Comparison of ENCODE assay signal across 8 mouse cellular contexts in genomic region chr7:123030709-123031181, GRCm38 (mm10).
DNase-seq lines count a peak whose midpoint lies in the region; ATAC-seq and TF ChIP-seq lines count a peak whose summit lies in the region.

No protein-coding gene starts in this region.

- H3K9me3 ChIP-seq in ES-Bruce4 (replicated peaks; ENCODE audit: control insufficient read depth, insufficient read depth, low read length, poor library complexity, severe bottlenecking), result no peaks in the 10 kb centered on the region
- no peaks in the 10 kb centered on the region for H3K9me3 ChIP-seq in embryonic facial prominence, embryonic 15.5 days (replicated peaks)
- no peaks in the 10 kb centered on the region for H3K9me3 ChIP-seq in liver, embryonic 14.5 days (ENCODE audit: control insufficient read depth, low read length)
- no peaks in the 10 kb centered on the region for H3K9me3 ChIP-seq in neural tube, embryonic 13.5 days

- H3K36me3 ChIP-seq in ES-Bruce4 (ENCODE audit: control insufficient read depth, insufficient read depth, low read length, poor library complexity, severe bottlenecking), result no peaks in the 10 kb centered on the region
- H3K36me3 ChIP-seq in embryonic facial prominence, embryonic 15.5 days, result no peaks in the 10 kb centered on the region
- no peaks in the 10 kb centered on the region for H3K36me3 ChIP-seq in liver, embryonic 14.5 days (replicated peaks; ENCODE audit: control insufficient read depth, insufficient read depth, low read depth)
- H3K36me3 ChIP-seq in neural tube, embryonic 13.5 days, result no peaks in the 10 kb centered on the region

- H3K4me3 ChIP-seq in ES-Bruce4 (ENCODE audit: low read depth, low read length), result peak overlapping the region; percentile 42
- H3K4me3 ChIP-seq in embryonic facial prominence, embryonic 15.5 days (replicated peaks), result peak overlapping the region; percentile 40
- peak overlapping the region in 1 of 2 experiments; percentile 18; a peak in 1 of 4 replicates for H3K4me3 ChIP-seq in liver, embryonic 14.5 days (ENCODE audit: insufficient read depth in 1 of 2, low read depth in 2 of 2, low read length in 2 of 2)
- H3K4me3 ChIP-seq in neural tube, embryonic 13.5 days, result peak overlapping the region; percentile 42

- H3K4me2 ChIP-seq in embryonic facial prominence, embryonic 15.5 days (replicated peaks), result peak overlapping the region; percentile 87
- peak overlapping the region; percentile 42 for H3K4me2 ChIP-seq in liver, embryonic 14.5 days (ENCODE audit: low read depth)
- peak overlapping the region; percentile 73 for H3K4me2 ChIP-seq in neural tube, embryonic 13.5 days

- DNase-seq in adrenal gland, postnatal 36 days, result peak; percentile 45 to 62
- DNase-seq in heart, postnatal 14 days, result peak; percentile 35 to 59
- DNase-seq in large intestine, adult 2 months (ENCODE audit: low read depth, low spot score), result peak; percentile 10
- DNase-seq in liver, embryonic 14.5 days (ENCODE audit: low read depth in 3 of 3, low spot score in 3 of 3), result no peak

- H3K27me3 ChIP-seq in ES-Bruce4 (ENCODE audit: control insufficient read depth, insufficient read depth, low read length, poor library complexity, severe bottlenecking), result no peaks in the 10 kb centered on the region
- no peaks in the 10 kb centered on the region for H3K27me3 ChIP-seq in embryonic facial prominence, embryonic 15.5 days
- no peaks in the 10 kb centered on the region; the same call in 1 of the 2 replicates for H3K27me3 ChIP-seq in liver, embryonic 14.5 days (ENCODE audit: control insufficient read depth, insufficient read depth, low read length)
- H3K27me3 ChIP-seq in neural tube, embryonic 13.5 days, result 0 out of 2 replicates have a peak, but pooled peaks cover 5% of the 10 kb centered on the region

- WGBS in embryonic facial prominence, embryonic 15.5 days, result under 1% methylated on average over 21 of the region's 21 CpGs
- whole genome bisulfite sequencing in large intestine, adult 2 months, result 3% methylated on average over 21 of the region's 21 CpGs
- 2% methylated on average over 21 of the region's 21 CpGs for WGBS in liver, embryonic 14.5 days (ENCODE audit: insufficient replicate concordance)
- WGBS in neural tube, embryonic 13.5 days, result 0% methylated on average over 20 of the region's 21 CpGs

- H3K27ac ChIP-seq in ES-Bruce4 (ENCODE audit: insufficient read depth, low read length), result no peak overlapping the region
- no peak overlapping the region for H3K27ac ChIP-seq in embryonic facial prominence, embryonic 15.5 days (replicated peaks)
- H3K27ac ChIP-seq in liver, embryonic 14.5 days, result no peak overlapping the region
- H3K27ac ChIP-seq in neural tube, embryonic 13.5 days (replicated peaks), result peak overlapping the region; percentile 90

- peak; percentile 63 for ATAC-seq in embryonic facial prominence, embryonic 15.5 days (ENCODE audit: insufficient number of reproducible peaks, low FRiP score, low TSS enrichment, low read depth)
- ATAC-seq in liver, embryonic 14.5 days (ENCODE audit: insufficient read depth), result no peak
- peak; percentile 88 for ATAC-seq in neural tube, embryonic 13.5 days (ENCODE audit: low read depth)
- no peak for ATAC-seq in erythroid progenitor cell, adult 5-6 weeks (replicated peaks; ENCODE audit: low FRiP score, poor library complexity, severe bottlenecking)

- TF ChIP-seq POLR2A in ES-Bruce4 (IDR thresholded peaks at IDR 0.05; ENCODE audit: insufficient read depth, low read length), result no peak

- TF ChIP-seq EP300 in ES-Bruce4 (IDR thresholded peaks at IDR 0.05; ENCODE audit: insufficient read depth, low read depth, low read length), result no peak
- no peak for TF ChIP-seq EP300 in liver, embryonic 14.5 days (IDR thresholded peaks at IDR 0.05; ENCODE audit: low read depth)

- H3K9ac ChIP-seq in ES-Bruce4 (ENCODE audit: low read depth, poor library complexity, severe bottlenecking), result peak overlapping the region; percentile 32; the same call in 1 of the 2 replicates
- H3K9ac ChIP-seq in embryonic facial prominence, embryonic 15.5 days, result no peak overlapping the region
- H3K9ac ChIP-seq in liver, embryonic 14.5 days (replicated peaks), result no peak overlapping the region
- peak overlapping the region; percentile 70 for H3K9ac ChIP-seq in neural tube, embryonic 13.5 days

- intact Hi-C loops in heart, postnatal 14 days (cut with DNase I), result no loop called here

- no peak for TF ChIP-seq CTCF in ES-Bruce4 (IDR thresholded peaks at IDR 0.05; ENCODE audit: low read depth, low read length)
- no peak for TF ChIP-seq CTCF in liver, embryonic 14.5 days (IDR thresholded peaks at IDR 0.05; ENCODE audit: low read depth)

- no peaks in the 10 kb centered on the region for H3K4me1 ChIP-seq in ES-Bruce4 (ENCODE audit: control insufficient read depth, insufficient read depth, low read length)
- peaks cover 14% of the 10 kb centered on the region for H3K4me1 ChIP-seq in embryonic facial prominence, embryonic 15.5 days
- H3K4me1 ChIP-seq in liver, embryonic 14.5 days (replicated peaks; ENCODE audit: control insufficient read depth in 2 of 2, insufficient read depth in 2 of 2, low read length in 1 of 2), result no peaks in the 10 kb centered on the region
- H3K4me1 ChIP-seq in neural tube, embryonic 13.5 days (replicated peaks), result peaks cover 24% of the 10 kb centered on the region

Comparison
In these comparisons a context has a peak if more than half of its experiments do, and no peak if none do; other contexts are left out.
1. H3K9ac ChIP-seq: peak in ES-Bruce4 (single experiment) and neural tube, embryonic 13.5 days (single experiment); none in embryonic facial prominence, embryonic 15.5 days (single experiment) and liver, embryonic 14.5 days (single experiment).
2. DNase-seq: peak in adrenal gland, postnatal 36 days (2 of 2), heart, postnatal 14 days (2 of 2) and large intestine, adult 2 months (single experiment); none in liver, embryonic 14.5 days (0 of 3).
3. ATAC-seq: peak in embryonic facial prominence, embryonic 15.5 days (single experiment) and neural tube, embryonic 13.5 days (single experiment); none in liver, embryonic 14.5 days (single experiment) and erythroid progenitor cell, adult 5-6 weeks (single experiment).
4. Peak in every context shown above with its lines, with median percentiles within 50 percentile points of each other: H3K4me2 ChIP-seq.